Mouse (Mus musculus) c-Kit-positive CD71-positive TER-119-positive erythroid progenitor cells, embryonic 14.5 days (primary cell): Measurements from ENCODE around the gene Gm20388.

ENCODE experiments used
- DNase-seq: peaks from one replicate; pipeline ENCODE4 v3.0.0-alpha.2; 2013; ENCODE audit warnings: low spot score

Gene Gm20388

GRCm38 (mm10) chr8:120962606-120963380 is 1052.2 kb downstream of the Gm20388 start:
- no peak for DNase-seq

DNA sequence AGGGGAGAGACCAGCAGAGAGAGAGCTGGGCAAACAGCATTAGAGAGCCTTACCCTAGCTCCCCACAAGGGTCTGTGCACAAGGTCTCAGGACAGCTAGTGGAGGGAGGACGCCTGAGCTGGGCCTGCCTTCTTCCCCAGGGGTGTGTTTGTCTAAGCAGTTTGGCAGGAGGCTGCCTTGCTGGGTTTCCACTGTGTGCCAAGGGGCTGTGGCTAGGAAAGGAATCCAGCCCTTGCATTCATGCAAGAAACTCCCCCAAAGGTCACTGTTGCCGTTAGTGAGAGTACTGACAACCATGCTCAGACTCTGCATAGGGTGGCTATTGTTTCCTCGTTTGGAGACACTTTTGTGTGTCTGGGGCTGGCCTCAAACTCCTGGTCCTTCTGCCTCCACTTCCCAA is 1055.9 kb downstream of the Gm20388 start:
- no peak for DNase-seq

DNA sequence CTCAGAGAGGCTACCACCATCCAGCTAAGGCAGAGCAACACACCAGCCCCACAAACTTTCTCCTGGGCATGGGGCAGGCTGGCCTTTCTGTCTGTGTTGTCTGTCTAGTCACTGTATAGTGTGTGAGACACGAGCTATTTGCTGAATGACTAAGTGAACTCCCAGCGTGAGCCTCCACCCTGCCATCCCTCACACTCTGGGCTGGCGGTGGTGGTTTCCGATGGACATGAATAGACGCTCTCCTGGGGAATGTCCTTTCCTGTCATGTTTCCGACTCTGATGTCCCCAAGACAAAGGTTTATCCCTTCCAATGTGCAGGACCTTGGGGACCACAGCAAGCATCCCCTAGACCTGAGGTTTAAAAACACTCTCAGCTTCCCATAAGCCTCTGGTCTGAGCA is 1057.7 kb downstream of the Gm20388 start:
- no peak for DNase-seq

DNA sequence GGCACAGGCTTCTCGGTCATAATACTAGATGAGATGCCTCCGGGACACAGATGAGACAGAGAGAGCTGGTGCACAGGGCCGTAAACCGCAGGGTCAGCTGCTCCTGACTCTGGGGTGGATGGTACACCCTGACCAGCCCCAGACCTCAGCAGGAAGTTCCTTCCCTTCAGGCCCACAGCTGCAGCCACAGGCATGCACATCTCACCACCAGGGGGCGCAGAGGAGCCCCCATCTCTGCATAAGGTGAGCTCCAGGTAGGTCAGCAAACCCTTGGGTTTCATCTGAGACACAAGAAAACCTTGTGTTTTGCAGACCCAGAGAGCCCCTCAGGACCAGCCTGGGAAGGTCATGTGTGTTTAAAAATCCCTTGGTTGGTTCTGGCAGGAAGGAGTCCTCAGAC is 1059.7 kb downstream of the Gm20388 start:
- peak; percentile 10 for DNase-seq

DNA sequence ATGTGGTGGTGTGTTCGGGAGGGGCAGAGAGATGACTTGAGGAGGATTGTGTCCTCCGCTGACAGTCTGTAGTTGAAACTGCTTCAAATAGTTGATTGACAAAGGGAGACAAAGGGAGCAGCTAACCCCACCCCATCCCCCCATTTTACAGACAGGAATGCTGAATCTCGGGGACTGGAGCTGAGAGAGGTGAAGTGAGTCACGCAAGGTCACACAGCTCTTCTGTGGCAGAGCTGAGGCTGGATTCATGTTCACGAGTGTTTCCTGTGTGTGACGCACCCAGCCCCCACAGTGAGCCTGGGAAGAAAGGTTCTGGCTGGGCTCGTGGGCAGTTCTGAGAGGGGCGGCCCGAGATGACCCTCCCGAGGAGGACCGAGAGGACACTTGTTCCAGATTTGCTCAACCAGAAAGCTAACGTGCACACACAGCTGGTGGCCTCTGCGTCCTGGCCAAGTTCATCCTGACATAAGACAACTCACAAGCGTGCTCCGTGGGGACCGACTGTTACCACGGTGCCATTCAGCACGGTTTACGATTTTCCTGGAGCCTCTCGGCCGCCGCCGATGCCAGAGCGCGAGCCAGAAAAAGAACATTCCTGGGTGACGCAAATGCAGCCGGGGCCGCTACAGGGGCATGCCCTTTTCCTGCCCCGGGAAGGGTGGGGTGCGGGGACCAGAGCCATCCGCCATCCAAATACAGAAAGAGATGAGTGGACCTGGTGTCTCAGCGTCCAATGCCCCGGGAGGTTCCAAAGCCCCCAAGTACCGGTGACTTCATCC is 1061.2 kb downstream of the Gm20388 start:
- no peak for DNase-seq

- no peak for DNase-seq
Observed at GRCm38 (mm10) chr8:120973046-120973445, 1062.4 kb downstream of the Gm20388 start.

- no peak for DNase-seq
Observed at GRCm38 (mm10) chr8:120977131-120977530, 1066.5 kb downstream of the Gm20388 start.

GRCm38 (mm10) chr8:120979210-120979609 is 1068.6 kb downstream of the Gm20388 start:
- no peak for DNase-seq

GRCm38 (mm10) chr8:120980948-120981347 is 1070.3 kb downstream of the Gm20388 start:
- no peak for DNase-seq

GRCm38 (mm10) chr8:120984888-120985287 is 1074.2 kb downstream of the Gm20388 start:
- no peak for DNase-seq

GRCm38 (mm10) chr8:120986022-120986421 is 1075.4 kb downstream of the Gm20388 start:
- DNase-seq: no peak

GRCm38 (mm10) chr8:120993738-120994137 is 1083.1 kb downstream of the Gm20388 start:
- DNase-seq: no peak

GRCm38 (mm10) chr8:120995424-120995823 is 1084.8 kb downstream of the Gm20388 start:
- DNase-seq: no peak

GRCm38 (mm10) chr8:120996905-120997581 is 1086.4 kb downstream of the Gm20388 start:
- no peak for DNase-seq

DNA sequence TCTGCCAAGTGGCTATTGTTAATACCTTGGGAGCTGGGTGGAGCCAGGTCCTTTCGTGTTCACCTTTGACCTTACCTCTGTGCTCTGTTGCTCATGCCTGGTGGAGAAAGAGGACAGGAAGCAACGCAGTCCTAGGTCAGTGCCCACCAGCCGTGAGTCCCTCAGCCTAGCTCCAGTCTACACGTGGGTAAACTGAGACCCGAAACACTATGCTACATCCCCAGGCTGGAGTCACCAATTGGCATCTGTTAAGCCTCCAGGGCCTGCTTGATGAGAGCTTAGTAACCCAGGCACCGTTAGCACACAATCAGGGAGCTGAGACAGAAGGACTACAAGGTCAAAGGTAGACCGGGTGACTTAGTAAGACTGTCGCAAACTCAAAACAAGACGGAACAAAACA is 1087.3 kb downstream of the Gm20388 start:
- no peak for DNase-seq

DNA sequence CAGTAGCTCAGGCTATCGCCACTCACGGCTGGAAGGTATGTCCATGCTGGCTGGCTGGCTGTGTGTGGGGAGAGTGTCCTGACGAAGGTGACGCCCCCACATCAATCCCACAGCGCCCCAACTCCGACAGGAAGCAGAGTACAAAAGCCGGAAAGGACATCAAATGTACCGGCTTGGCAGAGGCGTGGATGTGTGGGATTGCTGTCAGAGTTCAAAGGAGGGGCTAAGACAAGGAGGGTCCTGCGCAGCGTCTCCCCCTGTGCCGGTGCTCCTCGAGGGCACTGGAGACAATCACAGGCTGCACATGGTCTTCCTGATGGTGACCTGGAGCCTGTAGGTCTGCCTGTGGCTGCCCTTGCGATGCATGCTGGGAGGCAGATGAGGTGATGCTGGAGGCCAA is 1088.3 kb downstream of the Gm20388 start:
- DNase-seq: no peak

GRCm38 (mm10) chr8:121001951-121002350 is 1091.3 kb downstream of the Gm20388 start:
- DNase-seq: no peak

- DNase-seq: no peak
Observed at GRCm38 (mm10) chr8:121002871-121003539, 1092.4 kb downstream of the Gm20388 start.

- DNase-seq: no peak
Observed at GRCm38 (mm10) chr8:121003639-121004038, 1093.0 kb downstream of the Gm20388 start.

GRCm38 (mm10) chr8:121013318-121013717 is 1102.7 kb downstream of the Gm20388 start:
- DNase-seq: no peak

- DNase-seq: no peak
Observed at GRCm38 (mm10) chr8:121016621-121017020, 1106.0 kb downstream of the Gm20388 start.

DNA sequence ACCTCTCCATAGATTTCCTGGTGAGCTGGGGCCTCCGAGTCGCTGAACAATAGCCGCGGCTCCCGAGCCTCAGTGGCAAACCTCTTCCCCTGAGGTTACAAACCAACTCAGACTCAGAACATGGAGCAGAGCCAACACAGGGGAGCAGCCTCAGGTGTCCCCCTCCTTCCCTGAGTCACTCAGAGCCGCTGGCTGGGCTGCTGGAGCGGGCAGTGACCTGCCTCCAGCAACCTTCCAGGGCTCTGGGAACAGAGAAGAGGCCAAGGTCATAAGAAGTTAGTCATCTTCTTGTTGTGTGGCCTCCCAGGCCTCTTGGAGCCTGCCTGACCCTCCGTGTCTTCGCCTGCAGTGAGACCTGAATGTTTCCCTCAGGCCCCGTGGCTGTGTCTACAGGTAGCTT is 1107.6 kb downstream of the Gm20388 start:
- no peak for DNase-seq
